Mouse (Mus musculus) lung, postnatal 0 days (tissue): ENCODE measurements around the gene Il18.

ENCODE experiments used
- CTCF ChIP-seq: IDR thresholded peaks from 2 replicates; pipeline ENCODE4 v1.5.1; 2016; ENCODE audit warnings: antibody characterized with exemption, mild to moderate bottlenecking
- EP300 ChIP-seq: IDR thresholded peaks from 2 replicates; pipeline ENCODE4 v1.6.1; 2016; ENCODE audit warnings: antibody characterized with exemption, mild to moderate bottlenecking, control low read depth

DNA sequence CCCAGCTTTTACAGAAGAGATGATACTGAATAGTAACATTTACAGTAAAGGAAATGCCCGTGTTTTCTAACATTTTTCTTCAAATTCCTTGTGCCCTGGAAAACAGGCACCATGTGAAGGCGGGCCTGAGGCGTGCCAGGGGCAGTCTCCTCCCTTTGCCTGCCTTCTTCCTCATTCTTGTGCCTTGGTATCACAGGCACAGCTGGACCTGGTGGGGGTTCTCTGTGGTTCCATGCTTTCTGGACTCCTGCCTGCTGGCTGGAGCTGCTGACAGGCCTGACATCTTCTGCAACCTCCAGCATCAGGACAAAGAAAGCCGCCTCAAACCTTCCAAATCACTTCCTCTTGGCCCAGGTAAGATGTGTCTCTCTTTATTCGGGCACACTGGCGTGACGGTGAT, 10.5 kb downstream of the Il18 start:
- no peak for TF ChIP-seq CTCF
- TF ChIP-seq EP300, result no peak
